Mouse (Mus musculus) myocyte (in vitro differentiated cells): ENCODE results near the gene Efna2. TPM values are rescaled to one million over a fixed set of nuclear protein-coding genes. Genes with fewer than 3 reads are reported as not detected.

Experiments used
- H3K27me3 ChIP-seq: one replicate; pipeline ENCODE4 v1.6.1; 2011; ENCODE audit not compliant: control insufficient read depth, insufficient read depth, insufficient read length
- H3K36me3 ChIP-seq: one replicate; pipeline ENCODE4 v1.6.1; 2011; ENCODE audit not compliant: control insufficient read depth, insufficient read depth
- H3K4me2 ChIP-seq: one replicate; pipeline ENCODE4 v1.6.1; 2011; ENCODE audit warnings: low read depth, control low read depth
- H3K4me3 ChIP-seq: one replicate; pipeline ENCODE4 v1.5.1; 2011; ENCODE audit warnings: mild to moderate bottlenecking, control low read depth, moderate library complexity
- H3K79me2 ChIP-seq: one replicate; pipeline ENCODE4 v1.6.1; 2011; ENCODE audit not compliant: control insufficient read depth, insufficient read depth
- H3ac ChIP-seq: one replicate; pipeline ENCODE4 v1.6.1; 2011; ENCODE audit not compliant: control insufficient read depth, insufficient read length
- CEBPB ChIP-seq: IDR thresholded peaks from 2 replicates; pipeline ENCODE4 v1.6.1; 2011; ENCODE audit warnings: mild to moderate bottlenecking, moderate library complexity; ENCODE audit not compliant: poor library complexity, insufficient read depth, severe bottlenecking
- E2F4 ChIP-seq: IDR thresholded peaks from one replicate; pipeline ENCODE4 v1.6.1; 2011; ENCODE audit warnings: mild to moderate bottlenecking, control low read depth, moderate library complexity; ENCODE audit not compliant: insufficient read depth
- MAX ChIP-seq: IDR thresholded peaks from one replicate; pipeline ENCODE4 v1.6.1; 2011; ENCODE audit warnings: low read depth, mild to moderate bottlenecking, control low read depth
- MYOD1 ChIP-seq, 3 experiments: IDR thresholded peaks; one replicate each; pipeline ENCODE4 v1.6.1; 2011; ENCODE audit warnings: control low read depth in 2 of 3, low read depth in 2 of 3, mild to moderate bottlenecking in 2 of 3, moderate library complexity in 1 of 3; ENCODE audit not compliant: insufficient read length in 2 of 3, control insufficient read depth in 1 of 3
- MYOG ChIP-seq, 3 experiments: IDR thresholded peaks; one replicate each; pipeline ENCODE4 v1.6.1; 2011; ENCODE audit warnings: control low read depth in 2 of 3, low read depth in 2 of 3, mild to moderate bottlenecking in 2 of 3; ENCODE audit not compliant: insufficient read length in 2 of 3, control insufficient read depth in 1 of 3, insufficient read depth in 1 of 3
- POLR2A ChIP-seq: IDR thresholded peaks from one replicate; pipeline ENCODE4 v1.6.1; 2011; ENCODE audit warnings: low read depth, mild to moderate bottlenecking, control low read depth, moderate library complexity; ENCODE audit not compliant: insufficient read length
- POLR2AphosphoS2 ChIP-seq: IDR thresholded peaks from one replicate; pipeline ENCODE4 v1.6.1; 2011; ENCODE audit warnings: low read depth, control low read depth; ENCODE audit not compliant: insufficient read length
- REST ChIP-seq: IDR thresholded peaks from one replicate; pipeline ENCODE4 v1.6.1; 2011; ENCODE audit warnings: mild to moderate bottlenecking, control low read depth, moderate library complexity; ENCODE audit not compliant: insufficient read depth, insufficient read length
- SRF ChIP-seq: IDR thresholded peaks from one replicate; pipeline ENCODE4 v1.6.1; 2011; ENCODE audit warnings: low read depth; ENCODE audit not compliant: control insufficient read depth, insufficient read length
- TCF12 ChIP-seq: IDR thresholded peaks from one replicate; pipeline ENCODE4 v1.6.1; 2011; ENCODE audit warnings: mild to moderate bottlenecking, control low read depth; ENCODE audit not compliant: poor library complexity, insufficient read depth, severe bottlenecking
- TCF3 ChIP-seq: IDR thresholded peaks from one replicate; pipeline ENCODE4 v1.6.1; 2011; ENCODE audit warnings: low read depth, control low read depth; ENCODE audit not compliant: insufficient read length
- USF1 ChIP-seq: IDR thresholded peaks from one replicate; pipeline ENCODE4 v1.6.1; 2011; ENCODE audit warnings: low read depth, mild to moderate bottlenecking, control low read depth, moderate library complexity
- polyA plus RNA-seq: library from polyadenylated mRNA; unstranded; fragments of >200 nt; fragmentation: generic; extraction: Trizol; gene quantifications from one replicate; pipeline ENCODE4 v1.2.1, GENCODE M21; 2012; ENCODE audit warnings: missing spikeins

The Efna2 gene
- polyA plus RNA-seq, 1 experiment = 3.6 TPM

GRCm38 (mm10) chr10:80173358-80173757 lies 5.9 kb upstream of the Efna2 start:
- H3ac ChIP-seq = peak overlapping the region; percentile 3
- H3K36me3 ChIP-seq = peaks cover 6% of the 10 kb centered on the region
- H3K27me3 ChIP-seq = no peaks in the 10 kb centered on the region
- peak overlapping the region; percentile 33 for H3K4me3 ChIP-seq
- TF ChIP-seq MYOG (IDR thresholded peaks at IDR 0.05; ENCODE audit: control insufficient read depth in 1 of 3, insufficient read depth in 1 of 3, insufficient read length in 2 of 3, low read depth in 2 of 3) (no peak), REST (no peak), SRF (no peak), USF1 (no peak), MAX (no peak), CEBPB (no peak), POLR2A (no peak), TCF3 (no peak), POLR2AphosphoS2 (no peak), MYOD1 (IDR thresholded peaks at IDR 0.05; ENCODE audit: control insufficient read depth in 1 of 3, insufficient read length in 2 of 3, low read depth in 2 of 3) (no peak), TCF12 (no peak), E2F4 (no peak)
- peak overlapping the region; percentile 75 for H3K4me2 ChIP-seq
- H3K79me2 ChIP-seq = peaks cover 18% of the 10 kb centered on the region

DNA sequence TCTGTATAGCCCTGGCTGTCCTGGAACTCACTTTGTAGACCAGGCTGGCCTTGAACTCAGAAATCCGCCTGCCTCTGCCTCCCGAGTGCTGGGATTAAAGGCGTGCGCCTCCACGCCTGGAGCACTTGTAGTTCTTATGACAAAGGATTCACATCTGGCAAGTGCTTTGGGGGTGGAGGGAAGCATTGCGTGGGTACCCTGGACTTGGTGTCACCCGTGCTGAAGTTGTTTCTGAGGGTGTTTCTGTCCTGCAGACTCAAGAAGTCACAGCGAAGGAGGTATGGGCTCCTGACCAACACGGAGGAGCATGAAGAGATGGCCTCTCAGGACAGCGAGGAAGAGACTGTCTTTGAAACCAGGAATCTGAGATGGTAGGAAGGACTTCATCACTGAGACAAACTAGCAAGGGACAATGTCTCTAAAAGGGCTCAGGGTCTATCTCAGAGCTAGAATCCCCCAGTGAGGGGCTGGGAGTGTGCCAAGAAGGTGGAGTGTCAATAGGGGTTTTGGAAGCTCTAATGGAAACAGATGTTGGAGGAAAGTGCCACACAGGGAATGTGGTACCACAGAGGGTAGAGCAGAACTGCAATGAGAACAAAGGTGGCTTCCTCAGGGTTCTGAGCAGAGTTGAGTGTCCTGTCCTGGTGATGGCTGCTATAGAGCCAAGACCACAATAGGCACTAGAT lies 5.2 kb upstream of the Efna2 start:
- peak overlapping the region; percentile 33 for H3K4me3 ChIP-seq
- peaks cover 11% of the 10 kb centered on the region for H3K79me2 ChIP-seq
- TF ChIP-seq POLR2A (no peak), USF1 (no peak), REST (no peak), POLR2AphosphoS2 (no peak), CEBPB (no peak), TCF12 (no peak), MYOD1 (IDR thresholded peaks at IDR 0.05; ENCODE audit: control insufficient read depth in 1 of 3, insufficient read length in 2 of 3, low read depth in 2 of 3) (no peak), E2F4 (no peak), SRF (no peak), TCF3 (no peak), MAX (no peak), MYOG (IDR thresholded peaks at IDR 0.05; ENCODE audit: control insufficient read depth in 1 of 3, insufficient read depth in 1 of 3, insufficient read length in 2 of 3, low read depth in 2 of 3) (no peak)
- H3ac ChIP-seq = no peak overlapping the region
- H3K27me3 ChIP-seq = no peaks in the 10 kb centered on the region
- peaks cover 6% of the 10 kb centered on the region for H3K36me3 ChIP-seq
- H3K4me2 ChIP-seq = no peak overlapping the region

DNA sequence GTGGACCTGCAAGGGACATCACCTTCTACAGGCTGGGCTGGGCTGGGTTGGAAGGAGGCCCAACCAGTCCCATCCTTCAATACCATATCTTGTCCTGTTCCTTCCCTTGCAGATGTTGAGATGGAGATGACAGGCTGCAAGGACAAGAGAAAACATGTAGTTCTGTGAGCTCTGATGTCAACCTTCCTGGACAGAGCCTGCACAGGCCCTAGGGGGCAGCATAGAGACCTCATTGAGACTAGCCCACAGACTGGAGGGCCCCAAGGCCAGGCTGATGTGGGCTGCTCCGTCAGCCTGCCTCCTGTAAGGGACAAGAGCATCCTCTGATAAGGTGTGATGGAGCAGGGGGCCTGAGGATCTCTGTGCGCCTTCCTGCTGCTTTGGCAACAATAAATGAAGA lies 4.6 kb upstream of the Efna2 start:
- Histone ChIP-seq H3K36me3 (peaks cover 6% of the 10 kb centered on the region), H3K4me3 (no peak overlapping the region), H3K27me3 (no peaks in the 10 kb centered on the region), H3K79me2 (peaks cover 5% of the 10 kb centered on the region), H3K4me2 (no peak overlapping the region), H3ac (no peak overlapping the region)
- TF ChIP-seq TCF3 (no peak), MYOD1 (IDR thresholded peaks at IDR 0.05; ENCODE audit: control insufficient read depth in 1 of 3, insufficient read length in 2 of 3, low read depth in 2 of 3) (no peak), POLR2AphosphoS2 (no peak), REST (no peak), TCF12 (no peak), MYOG (IDR thresholded peaks at IDR 0.05; ENCODE audit: control insufficient read depth in 1 of 3, insufficient read depth in 1 of 3, insufficient read length in 2 of 3, low read depth in 2 of 3) (no peak), CEBPB (no peak), POLR2A (no peak), USF1 (no peak), MAX (no peak), SRF (no peak), E2F4 (no peak)

DNA sequence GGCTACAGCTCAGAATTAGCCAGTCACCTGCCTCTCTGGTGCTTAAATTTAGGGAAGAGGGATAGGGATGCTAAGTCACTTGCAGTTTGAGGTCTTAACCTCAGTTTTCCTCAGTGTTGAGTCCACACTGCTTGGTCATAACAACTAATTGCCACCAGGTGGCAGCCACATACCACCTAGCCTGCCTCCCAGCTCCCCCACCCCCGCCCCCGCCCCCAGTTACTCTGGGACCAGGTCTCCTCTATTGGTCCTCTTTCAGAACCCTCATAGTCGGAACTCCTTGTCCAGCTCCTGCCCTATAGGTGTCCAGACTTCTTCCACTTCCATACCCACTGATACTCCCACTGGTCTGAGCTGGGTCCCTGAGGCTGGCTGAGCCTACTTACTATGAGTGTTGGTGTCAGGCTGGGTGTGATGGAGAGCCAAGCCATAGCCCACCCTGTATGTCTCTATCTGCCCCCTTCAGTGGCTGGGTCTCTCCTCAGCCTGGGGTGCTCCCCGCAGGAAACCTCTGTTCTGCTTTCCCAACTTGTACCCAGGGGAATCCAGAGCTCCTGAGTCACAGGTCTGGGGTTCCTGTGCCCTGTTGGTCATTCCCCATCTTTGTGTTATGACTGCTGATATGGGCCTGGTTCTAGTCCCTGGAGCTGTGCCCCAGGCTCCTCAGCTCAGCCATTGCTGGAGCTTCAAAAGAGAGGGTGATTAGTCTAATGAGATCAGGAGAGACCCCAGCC lies 3.6 kb upstream of the Efna2 start:
- H3K4me2 ChIP-seq = no peak overlapping the region
- no peak for TF ChIP-seq TCF3
- no peak for TF ChIP-seq REST
- no peak for TF ChIP-seq MYOG (IDR thresholded peaks at IDR 0.05; ENCODE audit: control insufficient read depth in 1 of 3, insufficient read depth in 1 of 3, insufficient read length in 2 of 3, low read depth in 2 of 3)
- TF ChIP-seq MYOD1 (IDR thresholded peaks at IDR 0.05; ENCODE audit: control insufficient read depth in 1 of 3, insufficient read length in 2 of 3, low read depth in 2 of 3) = no peak
- no peak overlapping the region for H3ac ChIP-seq
- H3K4me3 ChIP-seq = no peak overlapping the region
- H3K79me2 ChIP-seq = no peaks in the 10 kb centered on the region
- H3K36me3 ChIP-seq = peaks cover 6% of the 10 kb centered on the region
- no peaks in the 10 kb centered on the region for H3K27me3 ChIP-seq
